Mouse (Mus musculus) MEL (cell line): ENCODE data around the gene Zfp651. TPM values are rescaled to one million over a fixed set of nuclear protein-coding genes. Genes with fewer than 3 reads are reported as not detected.

Experiments
- DNase-seq: peaks from one replicate; pipeline ENCODE4 v3.0.0; 2011; ENCODE audit warnings: low read depth, low spot score
- H3K27ac ChIP-seq: 2 replicates; pipeline ENCODE4 v1.5.1; 2012; ENCODE audit warnings: low read depth, mild to moderate bottlenecking, control low read depth, low read length, moderate library complexity; ENCODE audit not compliant: control insufficient read depth
- H3K27me3 ChIP-seq, 2 experiments: fragments of 150-350 bp in 1 of 2; sonication (generic) in 1 of 2; 2 replicates each; pipeline ENCODE4 v1.6.1; 2012; ENCODE audit warnings: low read length in 2 of 2, mild to moderate bottlenecking in 2 of 2, improper control_type of control experiment in 1 of 2, moderate library complexity in 1 of 2; ENCODE audit not compliant: insufficient read depth in 2 of 2, control insufficient read depth in 1 of 2
- H3K36me3 ChIP-seq, 2 experiments: 2 replicates each; pipeline ENCODE4 v1.6.1; 2012 to 2014; ENCODE audit warnings: low read length in 2 of 2, improper control_type of control experiment in 1 of 2, inconsistent platforms in 1 of 2, mild to moderate bottlenecking in 1 of 2; ENCODE audit not compliant: insufficient read depth in 2 of 2, control insufficient read depth in 1 of 2
- H3K4me1 ChIP-seq, 2 experiments: fragments of 150-350 bp in 1 of 2; sonication (generic) in 1 of 2; 2 replicates each; pipeline ENCODE4 v1.6.1; 2012; ENCODE audit warnings: low read length in 2 of 2, improper control_type of control experiment in 1 of 2, mild to moderate bottlenecking in 1 of 2; ENCODE audit not compliant: insufficient read depth in 2 of 2, control insufficient read depth in 1 of 2
- H3K4me3 ChIP-seq, 2 experiments: fragments of 150-350 bp in 1 of 2; sonication (generic) in 1 of 2; 2 replicates each; pipeline ENCODE4 v1.5.1; 2012; ENCODE audit warnings: low read depth in 2 of 2, low read length in 2 of 2, mild to moderate bottlenecking in 2 of 2, moderate library complexity in 2 of 2, control low read depth in 1 of 2, improper control_type of control experiment in 1 of 2; ENCODE audit not compliant: control insufficient read depth in 1 of 2, insufficient read depth in 1 of 2
- H3K79me2 ChIP-seq: 2 replicates; pipeline ENCODE4 v1.6.1; 2012; ENCODE audit warnings: mild to moderate bottlenecking, low read length, moderate library complexity; ENCODE audit not compliant: control insufficient read depth, poor library complexity, insufficient read depth
- H3K9ac ChIP-seq: 2 replicates; pipeline ENCODE4 v1.6.1; 2012; ENCODE audit warnings: low read depth, mild to moderate bottlenecking, control low read depth, low read length, moderate library complexity; ENCODE audit not compliant: control insufficient read depth, poor library complexity, severe bottlenecking
- H3K9me3 ChIP-seq: fragments of 150-350 bp; sonication (generic); replicated peaks from 2 replicates; pipeline ENCODE4 v1.6.1; 2012; ENCODE audit warnings: mild to moderate bottlenecking, low read length, improper control_type of control experiment, moderate library complexity; ENCODE audit not compliant: insufficient read depth
- CHD1 ChIP-seq: IDR thresholded peaks from 2 replicates; pipeline ENCODE4 v1.6.1; 2012; ENCODE audit warnings: low read depth, mild to moderate bottlenecking, inconsistent platforms, low read length, improper control_type of control experiment
- CHD2 ChIP-seq: IDR thresholded peaks from 2 replicates; pipeline ENCODE4 v1.6.1; 2011; ENCODE audit warnings: low read length, improper control_type of control experiment
- E2F4 ChIP-seq: IDR thresholded peaks from 2 replicates; pipeline ENCODE4 v1.6.1; 2011; ENCODE audit warnings: low read depth, low read length, improper control_type of control experiment, borderline replicate concordance
- EP300 ChIP-seq, 2 experiments: IDR thresholded peaks; 2 replicates each; pipeline ENCODE4 v1.6.1; 2011; ENCODE audit warnings: improper control_type of control experiment in 2 of 2, low read length in 2 of 2, low read depth in 1 of 2, mild to moderate bottlenecking in 1 of 2
- ETS1 ChIP-seq: IDR thresholded peaks from 2 replicates; pipeline ENCODE4 v1.6.1; 2012; ENCODE audit warnings: low read depth, mild to moderate bottlenecking, inconsistent platforms, low read length, improper control_type of control experiment, moderate library complexity
- HCFC1 ChIP-seq: IDR thresholded peaks from 2 replicates; pipeline ENCODE4 v1.6.1; 2012; ENCODE audit warnings: low read depth, mild to moderate bottlenecking, inconsistent platforms, low read length, improper control_type of control experiment, moderate library complexity
- KAT2A ChIP-seq: conservative IDR thresholded peaks from 2 replicates; pipeline ENCODE4 v1.6.1; 2012; ENCODE audit warnings: low read depth, low read length, improper control_type of control experiment, inconsistent platforms
- MAX ChIP-seq: IDR thresholded peaks from 2 replicates; pipeline ENCODE4 v1.6.1; 2011; ENCODE audit warnings: low read length, improper control_type of control experiment
- MYC ChIP-seq: IDR thresholded peaks from 2 replicates; pipeline ENCODE4 v1.6.1; 2011; ENCODE audit warnings: low read depth, mild to moderate bottlenecking, low read length, improper control_type of control experiment, moderate library complexity
- NELFE ChIP-seq: IDR thresholded peaks from 2 replicates; pipeline ENCODE4 v1.6.1; 2011; ENCODE audit warnings: low read depth, low read length, improper control_type of control experiment
- POLR2A ChIP-seq, 2 experiments: IDR thresholded peaks; 2 replicates each; pipeline ENCODE4 v1.6.1; 2011 to 2012; ENCODE audit warnings: low read length in 2 of 2, mild to moderate bottlenecking in 2 of 2, control low read depth in 1 of 2, improper control_type of control experiment in 1 of 2, low read depth in 1 of 2, moderate library complexity in 1 of 2; ENCODE audit not compliant: control insufficient read depth in 1 of 2, insufficient read depth in 1 of 2, poor library complexity in 1 of 2
- SIN3A ChIP-seq: IDR thresholded peaks from 2 replicates; pipeline ENCODE4 v1.6.1; 2012; ENCODE audit warnings: low read length, improper control_type of control experiment, inconsistent platforms
- SMC3 ChIP-seq: IDR thresholded peaks from 2 replicates; pipeline ENCODE4 v1.6.1; 2011; ENCODE audit warnings: low read depth, low read length, improper control_type of control experiment
- TCF12 ChIP-seq: IDR thresholded peaks from 2 replicates; pipeline ENCODE4 v1.6.1; 2014; ENCODE audit warnings: low read depth, mild to moderate bottlenecking, inconsistent platforms, low read length, improper control_type of control experiment, moderate library complexity
- UBTF ChIP-seq: IDR thresholded peaks from 2 replicates; pipeline ENCODE4 v1.6.1; 2012; ENCODE audit warnings: low read depth, mild to moderate bottlenecking, inconsistent platforms, low read length, improper control_type of control experiment, moderate library complexity, borderline replicate concordance; ENCODE audit not compliant: insufficient read depth
- ZKSCAN1 ChIP-seq: IDR thresholded peaks from 2 replicates; pipeline ENCODE4 v1.6.1; 2012; ENCODE audit warnings: low read depth, mild to moderate bottlenecking, inconsistent platforms, low read length, improper control_type of control experiment, moderate library complexity
- ZMIZ1 ChIP-seq: IDR thresholded peaks from 2 replicates; pipeline ENCODE4 v1.6.1; 2012; ENCODE audit warnings: low read depth, mild to moderate bottlenecking, inconsistent platforms, low read length, improper control_type of control experiment, moderate library complexity
- polyA plus RNA-seq, 2 experiments: library from polyadenylated mRNA; stranded (reverse) in 1 of 2; unstranded in 1 of 2; fragments of >175 nt in 1 of 2; fragments of >200 nt in 1 of 2; gene quantifications; 2 replicates each; pipeline versions ENCODE4 v1.2.1 to v1.2.4; 2012; ENCODE audit warnings: low replicate concordance in 2 of 2, low read depth in 1 of 2; ENCODE audit not compliant: insufficient read length in 2 of 2, insufficient read depth in 1 of 2, missing spikeins in 1 of 2
- total RNA-seq: library from RNA; depleted of rRNA; stranded (reverse); fragments of 300-350 nt; gene quantifications from 2 replicates; pipeline ENCODE4 v1.2.3, GENCODE M21; 2012

Zfp651 gene
- total and polyA plus RNA-seq, 3 experiments: 0.07 to 0.12 TPM; not detected in 1

- Histone ChIP-seq H3K27me3 (no peaks in the 10 kb centered on the region), H3K9ac (no peak overlapping the region), H3K79me2 (no peaks in the 10 kb centered on the region), H3K9me3 (no peaks in the 10 kb centered on the region), H3K4me1 (no peaks in the 10 kb centered on the region), H3K4me3 (no peak overlapping the region), H3K27ac (no peak overlapping the region), H3K36me3 (no peaks in the 10 kb centered on the region)
- TF ChIP-seq TCF12 (no peak), CHD1 (no peak)
- DNase-seq: no peak
These were observed 16.8 kb downstream of the Zfp651 start for GRCm38 (mm10) chr9:121775951-121776350.

- H3K79me2 ChIP-seq: no peaks in the 10 kb centered on the region
- H3K9me3 ChIP-seq: no peaks in the 10 kb centered on the region
- no peaks in the 10 kb centered on the region for H3K4me1 ChIP-seq
- H3K27ac ChIP-seq: no peak overlapping the region
- TF ChIP-seq ETS1: no peak
- TF ChIP-seq E2F4: no peak
- no peak for TF ChIP-seq CHD2
- no peak for TF ChIP-seq HCFC1
- TF ChIP-seq SMC3: no peak
- TF ChIP-seq ZMIZ1: no peak
- no peak for TF ChIP-seq POLR2A (IDR thresholded peaks at IDR 0.05; ENCODE audit: control insufficient read depth in 1 of 2, insufficient read depth in 1 of 2, low read depth in 1 of 2, low read length in 2 of 2, poor library complexity in 1 of 2)
- TF ChIP-seq NELFE: no peak
- TF ChIP-seq UBTF: no peak
- no peaks in the 10 kb centered on the region for H3K27me3 ChIP-seq
- no peaks in the 10 kb centered on the region for H3K36me3 ChIP-seq
- H3K4me3 ChIP-seq: no peak overlapping the region
- no peak for DNase-seq
- H3K9ac ChIP-seq: no peak overlapping the region
These were observed 17.4 kb downstream of the Zfp651 start for GRCm38 (mm10) chr9:121776511-121776910.

- Histone ChIP-seq H3K27ac (no peak within 1 kb of the TSS), H3K4me3 (no peak within 1 kb of the TSS), H3K27me3 (no peaks in the 10 kb centered on the region), H3K9ac (no peak within 1 kb of the TSS), H3K36me3 (no peaks in the 10 kb centered on the region), H3K79me2 (no peaks in the 10 kb centered on the region), H3K9me3 (no peaks in the 10 kb centered on the region), H3K4me1 (no peaks in the 10 kb centered on the region)
- TF ChIP-seq UBTF (no peak), MAX (no peak), SIN3A (no peak), ZKSCAN1 (no peak), ETS1 (no peak), CHD2 (no peak), KAT2A (no peak), ZMIZ1 (no peak), MYC (no peak), EP300 (IDR thresholded peaks at IDR 0.05; ENCODE audit: low read depth in 1 of 2, low read length in 2 of 2) (no peak)
- no peak for DNase-seq
These were observed 18.4 kb downstream of the Zfp651 start, which contains the start of gene Klhl40 for GRCm38 (mm10) chr9:121777484-121778065. Klhl40 (plus strand) TSS chr9:121777607.
